Comparison of ENCODE assay signal across 7 mouse cellular contexts in genomic region chr19:32757831-32758792, GRCm38 (mm10). TPM values are rescaled to one million over a fixed set of nuclear protein-coding genes. Genes with fewer than 3 reads are reported as not detected.
DNase-seq lines count a peak whose midpoint lies in the region; ATAC-seq lines count a peak whose summit lies in the region.

No protein-coding gene starts in this region.

- peak overlapping the region; percentile 99 for H3K9ac ChIP-seq in intestine, embryonic 15.5 days
- H3K9ac ChIP-seq in limb, embryonic 12.5 days (replicated peaks), result peak overlapping the region; percentile 97
- H3K9ac ChIP-seq in midbrain, embryonic 15.5 days, result peak overlapping the region; percentile 97

- H3K27me3 ChIP-seq in intestine, embryonic 15.5 days (replicated peaks), result 0 out of 2 replicates have a peak, but pooled peaks cover 3% of the 10 kb centered on the region
- H3K27me3 ChIP-seq in limb, embryonic 12.5 days, result peaks cover 15% of the 10 kb centered on the region
- H3K27me3 ChIP-seq in midbrain, embryonic 15.5 days (replicated peaks), result peaks cover 4% of the 10 kb centered on the region; the same call in 1 of the 2 replicates

- peak; percentile 3 for ATAC-seq in activated CD4-positive, CD25-positive, alpha-beta regulatory T cell, adult 4 months
- ATAC-seq in intestine, embryonic 15.5 days, result no peak
- no peak for ATAC-seq in limb, embryonic 12.5 days (ENCODE audit: insufficient number of reproducible peaks, insufficient read depth, low FRiP score, low TSS enrichment, low read depth)
- peak; percentile 10 for ATAC-seq in midbrain, embryonic 15.5 days (replicated peaks)

- H3K27ac ChIP-seq in intestine, embryonic 15.5 days, result peak overlapping the region; percentile 99
- H3K27ac ChIP-seq in limb, embryonic 12.5 days, result peak overlapping the region; percentile 99
- peak overlapping the region; percentile 100 for H3K27ac ChIP-seq in midbrain, embryonic 15.5 days

- H3K4me3 ChIP-seq in intestine, embryonic 15.5 days (replicated peaks), result peak overlapping the region; percentile 72
- peak overlapping the region; percentile 96 for H3K4me3 ChIP-seq in limb, embryonic 12.5 days (replicated peaks)
- peak overlapping the region; percentile 92 for H3K4me3 ChIP-seq in midbrain, embryonic 15.5 days

- DNase-seq in cerebellum, adult 8-10 months, result peak; percentile 57
- peak; percentile 11 to 30 for DNase-seq in gastrocnemius, adult 8-10 months (ENCODE audit: low spot score in 2 of 2)
- DNase-seq in spleen, postnatal 4 days (ENCODE audit: low spot score in 2 of 2), result peak; percentile 56 to 84

- no peaks in the 10 kb centered on the region for H3K36me3 ChIP-seq in intestine, embryonic 15.5 days
- H3K36me3 ChIP-seq in limb, embryonic 12.5 days, result no peaks in the 10 kb centered on the region
- H3K36me3 ChIP-seq in midbrain, embryonic 15.5 days (replicated peaks), result no peaks in the 10 kb centered on the region

- H3K4me1 ChIP-seq in intestine, embryonic 15.5 days (replicated peaks), result peaks cover 14% of the 10 kb centered on the region; the same call in 1 of the 2 replicates
- H3K4me1 ChIP-seq in limb, embryonic 12.5 days (replicated peaks), result peaks cover 15% of the 10 kb centered on the region
- peaks cover 39% of the 10 kb centered on the region for H3K4me1 ChIP-seq in midbrain, embryonic 15.5 days

- H3K4me2 ChIP-seq in intestine, embryonic 15.5 days (replicated peaks), result peak overlapping the region; percentile 72
- H3K4me2 ChIP-seq in limb, embryonic 12.5 days, result peak overlapping the region; percentile 95
- peak overlapping the region; percentile 96 for H3K4me2 ChIP-seq in midbrain, embryonic 15.5 days

- H3K9me3 ChIP-seq in intestine, embryonic 15.5 days, result no peaks in the 10 kb centered on the region
- no peaks in the 10 kb centered on the region for H3K9me3 ChIP-seq in limb, embryonic 12.5 days
- no peaks in the 10 kb centered on the region for H3K9me3 ChIP-seq in midbrain, embryonic 15.5 days

- WGBS in intestine, embryonic 15.5 days, result under 1% methylated on average over 69 of the region's 69 CpGs
- WGBS in limb, embryonic 12.5 days, result under 1% methylated on average over 54 of the region's 69 CpGs
- under 1% methylated on average over 63 of the region's 69 CpGs for WGBS in midbrain, embryonic 15.5 days

RNA-seq across cellular contexts. Expression of gene Pten, which starts 0.8 kb away (rescaled TPM):
- 10 to 100 TPM; 14.2 to 15.3 TPM for polyA plus RNA-seq in activated CD4-positive, CD25-positive, alpha-beta regulatory T cell, adult 4 months (2017; shearing (Covaris generic))
- total RNA-seq in gastrocnemius, adult 8-10 months (2022), result 10 to 100 TPM; 28.0 to 39.8 (median 32.4) TPM
- 10.1 TPM in 2 replicates for polyA plus RNA-seq in intestine, embryonic 15.5 days (2015; fragmentation: Nextera tagmentation; extraction: Ambion mirVana)
- 9.3 and 10.2 TPM in 2 replicates for polyA plus RNA-seq in limb, embryonic 12.5 days (2016; fragmentation: Nextera tagmentation; extraction: Ambion mirVana)
- polyA plus RNA-seq in midbrain, embryonic 15.5 days (2015; fragmentation: Nextera tagmentation; extraction: Ambion mirVana), result 10.5 and 12.2 TPM in 2 replicates

RNA-seq across cellular contexts. Expression of gene Atad1, which starts 18.5 kb away (rescaled TPM):
- polyA plus RNA-seq in activated CD4-positive, CD25-positive, alpha-beta regulatory T cell, adult 4 months (2017; shearing (Covaris generic)), result 100 to 1,000 TPM in 1 of 2 experiments, 10 to 100 TPM in 1; 86.2 to 108 TPM
- total RNA-seq in gastrocnemius, adult 8-10 months (2022), result 10 to 100 TPM; 58.0 to 72.1 (median 60.8) TPM
- polyA plus RNA-seq in intestine, embryonic 15.5 days (2015; fragmentation: Nextera tagmentation; extraction: Ambion mirVana), result 72.6 and 76.1 TPM in 2 replicates
- 62.8 and 65.8 TPM in 2 replicates for polyA plus RNA-seq in limb, embryonic 12.5 days (2016; fragmentation: Nextera tagmentation; extraction: Ambion mirVana)
- polyA plus RNA-seq in midbrain, embryonic 15.5 days (2015; fragmentation: Nextera tagmentation; extraction: Ambion mirVana), result 106 and 110 TPM in 2 replicates

Comparison
In these comparisons a context has a peak if more than half of its experiments do, and no peak if none do; other contexts are left out.
1. ATAC-seq: peak in activated CD4-positive, CD25-positive, alpha-beta regulatory T cell, adult 4 months (single experiment) and midbrain, embryonic 15.5 days (single experiment); none in intestine, embryonic 15.5 days (single experiment) and limb, embryonic 12.5 days (single experiment).
2. Peak in every context shown above with its lines, with median percentiles within 50 percentile points of each other: DNase-seq, H3K27ac ChIP-seq, H3K4me2 ChIP-seq, H3K4me3 ChIP-seq and H3K9ac ChIP-seq.